Mouse (Mus musculus) cerebral cortex, adult 2 months (tissue): ENCODE measurements around the gene Cldn34c2.

Experiments
- WGBS: fragments of 180-500 bp; shearing (Covaris S2); methylation state at CpG from one replicate; pipeline ENCODE4 v1.1.7; 2018; 5-methylcytosine and 5-hydroxymethylcytosine counted together

The Cldn34c2 gene

GRCm38 (mm10) chrX:123581400-123581799, at the start of gene Cldn34c2:
Gene Cldn34c2 (plus strand): TSS chrX:123581700.

GRCm38 (mm10) chrX:123551378-123551777, 30.1 kb upstream of the Cldn34c2 start:
- WGBS = 90% methylated on average over 13 of the region's 13 CpGs

GRCm38 (mm10) chrX:123612158-123612828, 30.8 kb downstream of the Cldn34c2 start:
- 84% methylated on average over 8 of the region's 12 CpGs for WGBS
